Mouse (Mus musculus) frontal cortex, adult (tissue): ENCODE results near the gene Rcn2.
A peak's percentile ranks its signal among the peaks of the same experiment; 100 is the strongest.
"Not testable (repeated sequence)": the region's sequence is repeated elsewhere in the genome, so short reads cannot be mapped to it uniquely, and the experiment has no call there.

Source experiments
- ATAC-seq: cut with Nextera tagmentation; 2 replicates; pipeline ENCODE4 v1.9.2; 2017; ENCODE audit warnings: mild to moderate bottlenecking, moderate library complexity, mixed read lengths; ENCODE audit not compliant: low TSS enrichment

Gene Rcn2

DNA sequence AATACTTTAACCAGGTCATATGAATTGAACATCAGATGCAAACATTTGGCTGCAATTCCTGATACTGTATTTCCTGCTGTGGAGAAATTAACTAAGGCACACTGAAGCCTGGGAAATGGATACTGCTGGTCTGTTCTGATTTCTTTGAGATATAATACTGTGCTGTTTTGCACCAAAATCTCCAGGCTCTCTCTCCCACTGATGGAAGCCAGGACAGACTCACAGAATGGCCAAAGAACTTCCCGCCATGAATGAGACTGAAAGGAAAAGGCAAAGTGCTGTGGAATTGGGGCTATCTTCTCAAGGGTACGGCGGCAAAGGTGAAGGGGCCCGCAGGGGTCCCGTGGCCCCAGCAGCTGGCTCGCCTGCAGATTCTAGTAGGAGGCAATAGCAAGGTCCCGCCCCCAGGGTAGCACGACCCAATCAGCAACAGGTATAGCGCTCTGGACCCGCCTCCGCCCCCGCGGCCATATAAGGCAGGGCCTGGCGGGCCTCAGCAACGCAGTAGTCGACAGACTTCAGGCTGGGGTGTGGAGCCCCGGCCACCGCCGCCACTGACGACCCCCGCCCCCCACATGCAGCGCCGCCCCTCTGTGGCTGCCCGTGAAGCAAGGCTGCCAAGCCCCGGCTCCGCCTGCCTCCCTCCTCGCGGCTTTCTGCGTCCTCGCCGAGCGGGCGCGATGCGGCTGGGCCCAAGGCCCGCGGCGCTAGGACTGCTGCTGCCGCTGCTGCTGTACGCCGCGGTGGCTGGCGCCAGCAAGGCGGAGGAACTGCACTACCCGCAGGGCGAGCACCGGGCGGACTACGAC is at the start of gene Rcn2:
Gene Rcn2 (plus strand): TSS at position 474 of the 809 bp plus-strand sequence.
- ATAC-seq = peak; percentile 98

DNA sequence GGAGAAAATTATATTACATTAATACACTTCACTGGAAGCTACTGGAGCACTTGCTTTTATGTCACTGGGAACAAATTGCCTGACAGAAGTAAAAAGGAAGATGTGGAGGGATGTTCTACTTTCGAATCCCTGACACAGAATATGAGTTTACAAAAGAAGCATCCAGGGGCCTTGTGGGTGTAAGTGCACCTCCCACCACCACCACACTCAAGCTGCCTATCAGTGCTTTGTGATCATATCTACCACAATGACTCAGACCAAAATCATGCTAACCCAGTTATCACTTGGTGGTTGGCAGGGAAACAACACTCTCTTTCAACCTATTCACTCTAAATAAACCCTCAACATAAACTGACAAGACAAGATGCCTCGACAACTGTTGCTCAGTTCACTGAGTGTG is 37.0 kb upstream of the Rcn2 start:
- ATAC-seq = not testable (repeated sequence)

DNA sequence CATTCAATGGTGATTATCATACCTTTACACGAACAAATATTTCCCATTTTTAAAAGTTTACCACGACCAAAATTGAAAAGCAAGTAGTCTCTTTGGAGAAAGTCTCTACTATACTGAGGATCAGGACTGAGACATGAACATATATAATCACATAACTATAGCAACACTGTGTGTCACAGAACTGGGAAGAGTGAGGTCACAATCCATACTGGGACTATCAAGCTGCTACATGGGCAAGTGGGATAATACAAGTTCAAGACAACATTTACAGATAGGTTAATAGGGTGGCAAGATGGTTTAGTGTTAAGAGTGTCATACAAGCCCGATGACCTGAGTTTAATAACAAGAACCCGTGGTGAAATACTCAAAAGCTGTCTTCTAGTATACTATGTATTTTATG is 31.2 kb upstream of the Rcn2 start, which contains the start of gene 4930563M21Rik:
Gene 4930563M21Rik (minus strand): TSS at position 101 of the 400 bp plus-strand sequence.
- ATAC-seq = no peak

DNA sequence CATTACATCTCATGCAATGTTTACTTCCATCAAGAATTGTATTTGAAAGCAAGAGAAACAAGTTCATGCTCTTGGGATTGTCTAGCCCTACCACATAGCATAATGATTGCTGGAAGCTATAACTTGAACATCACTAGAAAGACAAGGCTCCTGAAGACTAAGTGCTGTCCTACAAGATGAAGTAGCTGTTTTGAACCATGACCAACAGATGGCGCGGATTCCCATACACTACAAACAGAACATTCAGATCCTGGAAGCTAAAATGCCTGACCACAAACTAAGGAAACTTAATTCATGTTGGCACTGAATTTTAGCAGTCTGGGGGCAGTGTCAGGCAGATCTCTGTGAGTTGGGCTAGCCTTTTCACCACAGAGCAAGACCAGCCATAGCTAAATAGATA is 16.9 kb upstream of the Rcn2 start:
- no peak for ATAC-seq

GRCm38 (mm10) chr9:56027292-56027691 is 14.4 kb upstream of the Rcn2 start:
- ATAC-seq = no peak

DNA sequence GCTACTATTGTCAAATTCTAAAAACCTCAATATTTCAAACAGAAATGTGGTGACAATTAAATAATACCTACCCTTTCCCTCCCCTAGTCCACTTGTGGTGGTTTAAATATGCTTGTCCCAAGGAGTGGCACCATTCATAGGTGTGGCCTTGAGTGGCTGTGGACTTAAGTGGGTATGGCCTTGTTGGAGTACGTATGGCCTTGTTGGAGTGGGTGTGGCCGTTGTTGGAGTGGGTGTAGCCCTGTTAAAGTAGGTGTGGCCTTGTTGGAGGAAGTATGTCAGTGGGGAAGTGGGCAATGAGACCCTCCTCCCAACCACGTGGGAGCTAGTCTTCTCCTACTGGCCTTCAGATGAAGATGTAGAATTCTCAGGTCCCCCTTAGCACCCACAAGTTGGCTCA is 9.4 kb upstream of the Rcn2 start:
- ATAC-seq = no peak

DNA sequence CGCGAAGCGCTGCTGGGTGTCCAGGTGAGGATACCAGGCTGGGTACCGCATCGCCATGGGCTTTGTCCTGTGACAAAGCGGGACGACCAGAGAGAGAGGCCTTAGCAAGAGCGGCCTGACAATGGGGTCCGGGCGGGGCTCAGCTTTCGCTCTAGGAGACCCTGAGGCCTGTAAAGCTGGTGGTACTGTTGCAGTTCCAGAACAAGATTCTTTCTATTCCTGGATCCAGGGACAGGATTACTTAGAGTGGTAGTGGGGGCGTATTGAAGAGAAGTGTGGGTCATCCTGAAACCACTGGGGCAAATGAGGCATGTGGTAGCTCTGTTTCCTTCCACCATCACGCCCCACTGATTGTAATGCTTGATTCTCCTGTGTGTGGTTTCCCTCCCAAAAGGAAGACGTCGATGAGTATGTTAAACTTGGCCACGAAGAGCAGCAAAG is 556 bp downstream of the Rcn2 start:
- peak; percentile 60 for ATAC-seq

DNA sequence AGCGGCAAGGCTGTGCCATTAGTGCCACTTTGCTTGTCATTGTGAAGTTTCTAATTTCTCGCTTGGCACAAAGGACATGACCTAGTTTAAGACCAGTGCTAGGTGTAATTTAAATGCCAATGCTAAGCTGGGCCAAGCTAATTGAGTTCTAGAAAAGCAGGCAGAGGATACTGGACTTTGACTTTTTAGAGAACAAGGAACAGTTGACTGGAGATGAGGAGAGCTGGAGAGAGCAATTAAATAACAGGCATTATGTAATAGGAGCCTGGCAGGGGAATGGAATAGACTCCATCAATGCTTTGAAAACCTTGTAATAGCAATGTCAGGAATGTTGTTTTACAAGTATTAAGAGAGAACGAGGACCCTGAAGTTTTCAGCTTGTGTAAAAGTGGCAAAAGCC is 12.2 kb downstream of the Rcn2 start:
- peak; percentile 65; the same call in 1 of the 2 replicates for ATAC-seq

DNA sequence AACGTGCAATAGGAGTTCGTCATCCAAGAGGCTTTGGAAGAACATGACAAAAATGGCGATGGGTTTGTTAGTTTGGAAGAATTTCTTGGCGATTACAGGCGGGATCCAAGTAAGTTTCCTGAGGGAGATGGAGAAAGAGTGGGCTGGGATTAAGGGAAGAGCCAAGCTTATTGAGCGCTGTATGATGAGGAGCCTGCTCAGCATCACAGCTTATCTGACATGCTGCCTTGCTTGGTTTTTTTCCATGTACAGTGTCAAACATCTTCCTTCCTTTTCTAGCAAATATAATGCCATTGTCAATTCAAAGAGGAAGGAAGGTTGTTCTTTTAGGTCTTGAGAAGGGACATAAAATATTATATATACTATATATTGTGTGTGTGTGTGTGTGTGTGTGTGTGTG is 14.5 kb downstream of the Rcn2 start:
- ATAC-seq = no peak

GRCm38 (mm10) chr9:56062336-56062735 is 20.7 kb downstream of the Rcn2 start:
- no peak for ATAC-seq

- ATAC-seq = no peak; the same call in 1 of the 2 replicates
Measured at GRCm38 (mm10) chr9:56065011-56065410, 23.4 kb downstream of the Rcn2 start.

GRCm38 (mm10) chr9:56067964-56068363 is 26.3 kb downstream of the Rcn2 start:
- ATAC-seq = no peak

- ATAC-seq = no peak
Measured at GRCm38 (mm10) chr9:56068630-56069029, 27.0 kb downstream of the Rcn2 start.

GRCm38 (mm10) chr9:56072861-56073260 is 31.2 kb downstream of the Rcn2 start:
- ATAC-seq = no peak

- peak; percentile 23; the same call in 1 of the 2 replicates for ATAC-seq
Measured at GRCm38 (mm10) chr9:56074863-56075262, 33.2 kb downstream of the Rcn2 start.

DNA sequence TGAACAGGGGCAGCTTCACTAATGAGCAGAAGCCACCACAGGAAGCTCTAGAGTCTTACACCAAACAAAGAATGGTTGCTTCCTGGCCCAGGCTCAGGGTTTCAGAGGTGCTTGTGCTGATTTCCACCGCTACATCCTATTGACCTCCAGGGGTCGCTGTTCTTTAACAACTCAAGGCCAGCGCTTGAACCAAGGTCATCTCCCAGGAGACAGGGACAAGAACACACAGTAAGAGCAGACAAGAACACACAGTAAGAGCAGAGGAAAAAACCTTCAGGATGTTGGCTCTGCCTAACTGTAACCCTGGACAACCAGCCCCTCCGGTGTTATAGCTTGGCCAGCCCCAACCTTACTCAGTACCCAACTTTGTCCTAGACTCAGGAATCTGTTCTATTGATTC is 33.6 kb downstream of the Rcn2 start:
- peak; percentile 62 for ATAC-seq

DNA sequence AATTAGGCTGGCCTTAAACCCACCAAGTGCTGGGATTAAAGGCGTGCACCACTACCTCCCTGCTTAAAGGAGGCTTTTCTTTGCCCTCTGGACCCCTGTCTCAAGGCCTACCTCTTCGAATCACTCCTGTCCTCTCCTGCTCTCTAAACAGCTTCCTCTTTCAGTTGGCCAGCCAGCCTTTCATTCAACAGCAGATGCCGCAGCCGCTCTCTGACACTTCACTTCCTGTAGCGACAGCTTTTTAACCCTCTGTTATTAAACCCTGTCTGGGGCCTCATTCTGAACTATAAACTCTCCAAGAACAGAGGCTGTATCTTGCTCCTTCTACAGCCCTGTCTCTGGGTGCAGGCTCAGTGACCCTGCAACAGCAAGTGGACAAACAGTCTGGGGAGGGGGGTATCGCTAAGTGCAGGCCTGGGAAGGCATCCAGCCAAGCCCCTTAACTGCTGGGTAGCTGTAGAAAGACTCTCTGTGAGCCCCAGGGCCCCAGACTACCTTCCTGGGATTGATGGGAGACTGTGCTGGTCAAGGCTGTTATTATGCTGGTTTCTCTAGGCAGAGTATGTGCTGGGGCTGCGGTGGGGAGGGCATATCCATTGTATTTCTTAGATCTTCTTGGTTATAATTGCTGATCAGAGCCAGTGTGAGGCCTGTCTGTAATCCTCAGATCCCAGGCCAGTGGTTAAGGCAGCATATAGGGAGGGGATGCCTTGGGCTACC is 34.4 kb downstream of the Rcn2 start:
- no peak for ATAC-seq

GRCm38 (mm10) chr9:56079587-56079986 is 37.9 kb downstream of the Rcn2 start:
- ATAC-seq = no peak

DNA sequence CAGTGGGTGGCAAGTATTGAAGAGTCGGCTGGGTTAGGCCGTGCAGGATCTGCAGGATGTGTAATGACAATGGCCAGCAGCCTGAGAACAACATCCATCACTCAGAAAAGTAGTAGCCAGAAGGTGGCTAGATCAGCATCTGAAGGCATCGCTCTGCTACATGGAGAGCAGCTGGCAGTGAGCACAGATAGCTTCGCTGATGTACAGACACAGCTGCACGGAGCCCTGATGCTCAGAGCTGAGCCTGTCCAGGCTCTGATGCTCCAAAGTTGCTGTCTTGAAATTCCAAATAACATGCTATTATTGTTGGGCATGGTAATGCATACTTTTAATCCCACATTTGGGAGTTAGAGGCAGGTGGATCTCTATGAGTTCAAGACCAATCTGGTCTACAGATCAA is 44.9 kb downstream of the Rcn2 start:
- ATAC-seq = no peak

DNA sequence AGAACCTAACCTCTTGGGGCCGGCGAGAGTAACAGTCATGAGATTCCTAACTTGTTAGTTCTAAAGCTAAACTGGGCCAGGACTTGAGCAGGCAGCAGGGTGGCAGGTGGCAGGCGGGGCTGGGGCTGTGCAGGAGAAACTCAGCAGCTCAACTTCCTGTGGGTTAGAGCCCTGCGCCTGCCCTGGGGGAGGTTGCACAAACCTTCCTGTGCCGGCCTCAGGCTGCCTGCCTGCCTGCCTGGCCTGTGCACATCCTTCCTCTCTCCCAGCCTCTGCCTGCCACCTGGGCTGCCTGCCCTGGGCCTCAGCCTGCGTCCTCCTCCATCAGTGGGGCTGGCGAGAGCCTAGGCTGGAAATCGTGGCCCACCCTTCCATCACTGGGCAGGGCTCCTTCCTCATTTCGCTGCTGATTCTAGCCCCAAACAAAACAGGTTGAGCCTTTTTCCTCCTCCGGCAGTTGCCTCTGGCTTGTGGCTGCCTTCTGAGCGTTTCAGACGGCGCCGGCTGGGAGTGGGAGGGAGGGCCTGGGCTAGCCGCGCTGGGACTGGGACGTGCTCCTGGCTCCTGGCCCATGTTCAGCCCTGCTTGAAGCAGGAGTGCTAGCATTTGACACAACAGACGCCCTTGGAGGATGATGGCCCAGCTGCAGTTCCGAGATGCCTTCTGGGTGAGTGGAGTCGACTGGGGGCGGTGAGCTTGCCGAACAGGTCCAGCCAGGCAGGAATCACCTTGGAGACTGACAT is 48.3 kb downstream of the Rcn2 start, which contains the start of gene Pstpip1:
Gene Pstpip1 (plus strand): TSS at position 185 of the 743 bp plus-strand sequence.
- ATAC-seq = peak; percentile 78

GRCm38 (mm10) chr9:56090546-56091225 is 49.0 kb downstream of the Rcn2 start:
- ATAC-seq = no peak

GRCm38 (mm10) chr9:56092102-56092501 is 50.5 kb downstream of the Rcn2 start:
- ATAC-seq = no peak
